Mouse (Mus musculus): ENCODE results near the gene Itga7. TPM values are rescaled to one million over a fixed set of nuclear protein-coding genes. Genes with fewer than 3 reads are reported as not detected.
A peak's percentile ranks its signal among the peaks of the same experiment; 100 is the strongest.

Itga7 gene
- polyA plus RNA-seq, 1 experiment from 2014 or later, result 4.8 TPM

DNA sequence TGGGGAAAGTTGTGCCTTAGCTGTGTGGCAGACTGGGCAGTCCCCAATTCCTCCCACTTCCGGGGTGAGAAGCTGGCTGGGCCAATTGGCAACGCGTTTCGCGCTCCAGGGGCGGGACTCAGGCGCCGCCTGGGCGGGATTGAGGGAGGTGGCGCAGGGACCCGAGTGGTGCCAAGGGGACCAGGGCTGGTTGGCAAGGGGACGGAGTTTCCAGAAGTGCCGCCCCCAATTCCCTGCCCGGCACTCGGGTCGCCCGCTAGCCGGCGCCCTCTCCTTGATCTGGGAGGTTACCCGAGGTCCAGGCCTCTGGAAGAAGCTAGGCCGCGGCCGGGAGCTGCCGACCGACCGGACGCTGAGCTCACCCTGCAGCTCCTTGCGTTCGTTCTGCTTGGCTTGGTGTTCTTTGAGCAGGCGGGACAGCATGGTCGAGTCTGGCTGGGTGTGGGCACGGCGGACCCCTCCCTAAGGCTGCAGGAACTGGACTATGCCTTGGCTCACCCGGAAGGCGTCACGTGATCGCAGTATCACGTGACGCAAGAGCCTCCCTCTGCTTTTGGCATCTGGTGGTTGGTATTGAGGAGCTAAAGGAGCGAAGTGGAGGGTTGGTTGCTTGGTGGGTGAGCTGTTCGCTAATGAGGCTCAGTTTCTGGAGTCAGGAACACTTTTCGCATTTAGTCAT lies 10.5 kb upstream of the Itga7 start:
- peak; percentile 91 for ATAC-seq (ENCODE audit: low FRiP score, low read depth)
- peak overlapping the region; percentile 79 for H3K4me2 ChIP-seq (replicated peaks)
- H3K4me3 ChIP-seq, result peak overlapping the region; percentile 90
- H3K27ac ChIP-seq, result peak overlapping the region; percentile 88
- H3K9ac ChIP-seq, result peak overlapping the region; percentile 78
- H3K4me1 ChIP-seq, result peaks cover 39% of the 10 kb centered on the region
- H3K9me3 ChIP-seq, result no peaks in the 10 kb centered on the region
- peaks cover 7% of the 10 kb centered on the region for H3K27me3 ChIP-seq
- WGBS, result under 1% methylated on average over 42 of the region's 42 CpGs
- peaks cover 11% of the 10 kb centered on the region for H3K36me3 ChIP-seq

DNA sequence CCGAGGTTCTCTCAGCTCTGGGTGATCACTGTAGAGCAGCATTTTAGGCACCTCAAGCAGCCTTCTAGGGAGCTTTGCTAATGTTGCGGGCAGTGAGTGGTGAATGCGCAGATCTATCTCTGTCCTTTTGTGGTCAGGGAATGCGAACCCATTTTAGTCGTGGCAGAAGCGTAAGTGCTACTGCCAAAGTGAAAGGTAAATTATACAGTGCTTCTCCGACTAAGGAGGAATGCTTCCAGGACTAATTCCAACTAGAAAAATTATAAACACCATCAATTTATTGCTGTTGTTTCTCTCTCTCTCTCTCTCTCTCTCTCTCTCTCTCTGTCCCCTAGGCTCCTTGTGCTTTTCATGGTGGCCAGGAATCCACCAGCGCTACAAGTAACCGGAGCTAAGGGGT lies 9.7 kb upstream of the Itga7 start, which contains the start of gene Bloc1s1:
Bloc1s1 (minus strand) TSS at position 101 of the 400 bp plus-strand sequence.
- H3K9me3 ChIP-seq, result no peaks in the 10 kb centered on the region
- peaks cover 14% of the 10 kb centered on the region for H3K27me3 ChIP-seq
- H3K4me3 ChIP-seq, result peak within 1 kb of the TSS; percentile 90
- peaks cover 37% of the 10 kb centered on the region for H3K4me1 ChIP-seq
- no peak for ATAC-seq (ENCODE audit: low FRiP score, low read depth)
- H3K9ac ChIP-seq, result peak within 1 kb of the TSS; percentile 78
- 67% methylated on average over 9 of the region's 9 CpGs for WGBS
- H3K4me2 ChIP-seq (replicated peaks), result peak within 1 kb of the TSS; percentile 79
- peaks cover 7% of the 10 kb centered on the region; the same call in 1 of the 2 replicates for H3K36me3 ChIP-seq
- peak within 1 kb of the TSS; percentile 88 for H3K27ac ChIP-seq

DNA sequence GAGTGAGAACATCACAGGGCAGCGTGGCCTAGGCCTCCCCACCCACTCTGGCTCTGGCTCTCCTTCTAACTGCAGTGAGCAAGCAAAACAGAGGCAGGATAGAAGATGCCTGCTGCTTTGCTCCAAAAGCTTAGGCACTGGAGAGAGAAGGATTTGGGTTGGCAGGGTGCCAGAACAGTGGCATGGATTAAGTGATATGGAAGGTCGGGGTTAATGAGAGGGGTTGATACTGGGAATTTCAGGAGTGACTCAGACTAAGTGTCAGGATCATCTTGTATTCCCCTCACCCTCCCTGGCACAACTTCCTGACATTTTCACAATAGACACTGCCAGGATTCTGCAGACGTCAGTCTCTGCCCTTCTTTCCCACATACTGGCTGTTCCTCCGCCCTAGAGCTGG lies 5.3 kb upstream of the Itga7 start:
- no peak for ATAC-seq (ENCODE audit: low FRiP score, low read depth)

DNA sequence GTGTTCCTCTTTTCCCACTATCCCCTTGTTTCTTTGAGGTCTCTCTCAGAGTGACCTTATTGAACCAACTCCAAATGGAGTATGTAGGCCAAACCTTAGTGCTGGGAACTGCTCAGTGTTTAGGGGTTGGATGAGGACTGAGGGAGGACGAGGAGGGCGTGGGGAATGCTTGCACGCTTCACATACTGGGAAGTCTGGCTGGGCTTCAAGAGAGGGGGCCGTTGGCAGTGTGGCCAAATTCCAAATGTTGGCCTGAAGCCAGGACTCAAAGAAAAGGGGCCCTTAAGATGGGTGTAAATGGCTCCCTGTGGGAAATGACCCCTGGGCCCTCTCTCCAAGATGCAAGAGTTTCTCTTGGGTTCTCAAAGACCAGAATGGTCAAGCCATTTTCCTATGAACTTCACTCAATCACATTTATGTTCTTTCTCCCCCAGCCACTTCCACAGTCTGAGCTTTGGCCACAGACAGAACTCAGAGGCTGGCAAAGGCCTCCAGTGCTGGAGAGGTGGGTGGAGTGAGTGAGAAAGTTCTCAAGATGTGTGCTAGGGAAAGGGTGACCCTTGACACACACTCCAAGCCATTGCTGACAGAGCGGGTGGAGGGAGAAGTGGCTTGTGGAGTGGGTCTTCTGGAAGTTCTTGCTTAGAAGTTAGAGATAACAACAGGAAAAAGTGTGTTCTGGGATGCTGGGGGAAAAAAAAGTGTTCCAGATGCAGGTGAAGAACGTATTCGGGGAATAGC lies 3.8 kb upstream of the Itga7 start:
- Histone ChIP-seq H3K9me3 (no peaks in the 10 kb centered on the region), H3K4me1 (peaks cover 16% of the 10 kb centered on the region), H3K36me3 (no peaks in the 10 kb centered on the region), H3K4me3 (no peak overlapping the region), H3K9ac (no peak overlapping the region), H3K27me3 (peaks cover 70% of the 10 kb centered on the region), H3K4me2 (replicated peaks) (no peak overlapping the region), H3K27ac (no peak overlapping the region)
- ATAC-seq (ENCODE audit: low FRiP score, low read depth), result no peak
- WGBS, result 68% methylated on average over 7 of the region's 7 CpGs

More for the DNA sequence above, 5.3 kb upstream of the Itga7 start:
- no peak overlapping the region for H3K4me2 ChIP-seq (replicated peaks)
- H3K9me3 ChIP-seq, result no peaks in the 10 kb centered on the region
- no peak overlapping the region for H3K9ac ChIP-seq
- H3K27ac ChIP-seq, result no peak overlapping the region
- peaks cover 10% of the 10 kb centered on the region for H3K4me1 ChIP-seq
- 36% methylated on average over 4 of the region's 4 CpGs for WGBS
- no peak overlapping the region for H3K4me3 ChIP-seq
- no peaks in the 10 kb centered on the region for H3K36me3 ChIP-seq
- peaks cover 55% of the 10 kb centered on the region for H3K27me3 ChIP-seq

DNA sequence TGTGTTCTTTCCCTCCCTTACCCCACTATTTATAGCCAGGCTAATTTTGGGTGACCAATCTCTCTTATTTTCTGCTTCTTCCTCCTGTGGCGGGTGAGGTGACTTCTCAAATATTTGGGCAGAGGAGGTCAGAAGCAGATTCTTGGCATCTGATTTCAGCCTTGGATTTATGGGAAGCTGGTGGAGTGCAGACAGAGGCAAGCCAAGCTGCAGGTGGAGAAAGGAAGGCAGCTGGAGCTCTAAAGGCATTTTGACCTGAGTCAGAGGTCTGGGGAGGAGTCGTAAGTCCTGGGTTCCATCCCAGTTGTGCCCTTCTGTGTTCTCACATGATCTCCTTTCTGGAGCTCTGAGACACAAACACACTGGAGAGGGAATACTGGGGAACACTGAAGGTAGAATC lies 2.2 kb upstream of the Itga7 start:
- no peak overlapping the region for H3K4me3 ChIP-seq
- ATAC-seq (ENCODE audit: low FRiP score, low read depth), result no peak
- H3K27ac ChIP-seq, result no peak overlapping the region
- H3K9me3 ChIP-seq, result no peaks in the 10 kb centered on the region
- no peak overlapping the region for H3K9ac ChIP-seq
- H3K4me2 ChIP-seq (replicated peaks), result no peak overlapping the region
- H3K4me1 ChIP-seq, result peaks cover 16% of the 10 kb centered on the region
- 61% methylated on average over 2 of the region's 2 CpGs for WGBS
- peaks cover 86% of the 10 kb centered on the region for H3K27me3 ChIP-seq
- no peaks in the 10 kb centered on the region for H3K36me3 ChIP-seq

DNA sequence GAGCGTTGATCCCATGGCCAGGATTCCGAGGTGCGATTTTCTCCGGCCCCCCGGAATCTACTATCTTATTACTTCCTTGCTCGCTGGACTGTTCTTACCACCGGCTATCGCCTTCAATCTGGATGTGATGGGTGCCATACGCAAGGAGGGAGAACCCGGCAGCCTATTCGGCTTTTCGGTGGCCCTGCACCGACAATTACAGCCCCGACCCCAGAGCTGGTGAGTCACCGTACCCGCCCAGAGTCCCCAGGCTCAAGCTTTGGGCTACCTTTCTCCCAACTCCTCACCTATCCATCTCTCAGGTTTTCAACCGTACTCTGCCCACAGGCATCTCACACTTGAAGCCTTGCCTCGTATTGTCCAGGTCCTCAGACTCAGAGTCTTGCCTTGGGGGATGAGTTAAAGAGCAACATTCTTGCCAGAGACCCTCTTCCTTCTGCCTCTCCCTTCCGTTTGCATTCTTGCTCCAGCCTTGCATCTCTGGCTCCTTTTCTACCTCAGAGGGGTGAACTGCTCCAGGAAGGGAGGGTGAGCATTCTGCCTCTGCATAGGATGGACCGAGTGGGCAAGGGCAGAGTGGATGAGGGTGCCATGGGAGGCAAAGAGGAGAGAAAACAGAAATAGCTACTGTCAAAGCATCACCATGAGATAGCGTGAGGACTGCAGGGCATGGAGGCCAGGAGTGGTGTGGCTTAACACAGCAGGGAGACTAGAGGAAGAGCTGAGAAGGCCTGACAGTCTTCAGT lies 531 bp downstream of the Itga7 start:
- Histone ChIP-seq H3K4me3 (peak overlapping the region; percentile 43), H3K36me3 (no peaks in the 10 kb centered on the region), H3K4me2 (replicated peaks) (peak overlapping the region; percentile 73), H3K4me1 (peaks cover 16% of the 10 kb centered on the region), H3K27ac (no peak overlapping the region), H3K9ac (peak overlapping the region; percentile 32; the same call in 1 of the 2 replicates), H3K9me3 (no peaks in the 10 kb centered on the region), H3K27me3 (peaks cover 77% of the 10 kb centered on the region)
- WGBS, result 2% methylated on average over 21 of the region's 21 CpGs
- ATAC-seq (ENCODE audit: low FRiP score, low read depth), result no peak

DNA sequence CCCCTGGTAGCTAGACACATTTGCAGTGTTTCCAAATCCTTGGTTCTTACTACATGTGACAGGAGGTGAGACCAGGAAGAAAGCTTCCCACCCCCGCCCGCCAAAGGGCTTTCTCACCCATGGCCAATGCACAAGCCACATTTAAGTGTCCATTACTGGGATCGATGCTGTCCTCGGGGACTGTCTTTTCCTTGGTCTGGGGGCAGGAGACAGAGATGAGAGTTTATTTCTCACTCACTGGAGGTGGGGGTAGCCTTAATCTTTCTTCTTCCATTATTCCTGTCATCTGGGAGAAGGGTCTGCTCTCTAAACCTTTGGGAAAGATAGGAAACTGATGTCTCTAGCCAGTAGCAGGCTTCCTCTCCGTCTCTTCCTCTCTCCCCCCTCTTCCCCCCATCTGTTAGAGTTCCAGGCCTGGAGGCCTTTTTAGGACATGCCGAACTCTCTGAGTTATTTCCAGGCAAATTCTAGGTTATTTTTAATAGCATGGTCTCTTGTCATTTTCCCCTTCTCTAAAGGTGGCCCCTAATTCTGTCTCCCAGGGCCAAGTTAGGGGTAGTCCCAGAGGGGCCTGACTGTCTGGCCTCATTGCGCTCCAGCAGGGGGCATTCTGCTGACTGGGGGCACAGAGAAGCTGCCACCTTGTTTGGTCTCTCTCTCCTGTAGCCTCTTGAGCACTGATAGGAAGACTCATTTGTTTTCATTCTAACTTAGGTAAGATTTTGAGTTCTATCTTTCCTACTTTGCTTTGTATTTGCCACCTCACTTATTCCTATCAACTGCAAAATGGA lies 1.6 kb downstream of the Itga7 start:
- no peaks in the 10 kb centered on the region for H3K36me3 ChIP-seq
- peaks cover 68% of the 10 kb centered on the region for H3K27me3 ChIP-seq
- no peak overlapping the region for H3K4me2 ChIP-seq (replicated peaks)
- no peaks in the 10 kb centered on the region for H3K9me3 ChIP-seq
- ATAC-seq (ENCODE audit: low FRiP score, low read depth), result no peak
- H3K4me1 ChIP-seq, result peaks cover 16% of the 10 kb centered on the region
- H3K27ac ChIP-seq, result no peak overlapping the region
- H3K9ac ChIP-seq, result no peak overlapping the region
- 67% methylated on average over 7 of the region's 7 CpGs for WGBS
- H3K4me3 ChIP-seq, result no peak overlapping the region

DNA sequence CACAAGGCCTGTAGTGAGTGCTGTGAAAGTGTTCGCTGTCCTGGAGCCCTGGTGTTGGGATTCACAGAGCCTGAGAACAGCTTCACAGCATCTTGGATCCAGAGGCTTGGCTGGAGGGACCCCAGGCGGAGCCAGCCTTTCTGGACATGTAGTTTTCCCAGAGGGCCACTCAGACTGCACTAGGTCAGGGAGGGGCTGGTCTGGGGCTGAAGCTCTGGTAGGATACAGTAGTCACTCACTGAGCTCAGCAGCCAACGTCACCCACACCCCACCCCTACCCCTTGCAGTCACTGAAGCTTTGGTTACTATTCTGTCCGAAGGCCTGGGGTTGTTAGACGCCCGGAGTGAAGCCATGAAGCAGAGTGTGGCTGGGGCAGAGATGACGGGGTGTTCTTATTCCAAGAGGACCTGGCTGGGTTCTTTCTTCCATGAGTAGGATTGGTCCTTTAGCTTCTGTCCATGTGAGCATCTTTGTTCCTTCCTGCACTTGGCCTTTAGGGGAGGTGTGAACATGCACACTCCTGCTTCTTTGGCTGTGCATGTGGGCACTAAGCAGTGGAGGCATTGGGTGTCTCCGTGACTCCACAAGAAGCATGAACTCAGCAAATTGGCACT lies 2.3 kb downstream of the Itga7 start:
- 66% methylated on average over 8 of the region's 8 CpGs for WGBS
- peaks cover 16% of the 10 kb centered on the region for H3K4me1 ChIP-seq
- no peak overlapping the region for H3K4me3 ChIP-seq
- no peak overlapping the region for H3K27ac ChIP-seq
- no peak for ATAC-seq (ENCODE audit: low FRiP score, low read depth)
- no peaks in the 10 kb centered on the region for H3K9me3 ChIP-seq
- H3K4me2 ChIP-seq (replicated peaks), result no peak overlapping the region
- H3K9ac ChIP-seq, result no peak overlapping the region
- no peaks in the 10 kb centered on the region for H3K36me3 ChIP-seq
- peaks cover 62% of the 10 kb centered on the region for H3K27me3 ChIP-seq

DNA sequence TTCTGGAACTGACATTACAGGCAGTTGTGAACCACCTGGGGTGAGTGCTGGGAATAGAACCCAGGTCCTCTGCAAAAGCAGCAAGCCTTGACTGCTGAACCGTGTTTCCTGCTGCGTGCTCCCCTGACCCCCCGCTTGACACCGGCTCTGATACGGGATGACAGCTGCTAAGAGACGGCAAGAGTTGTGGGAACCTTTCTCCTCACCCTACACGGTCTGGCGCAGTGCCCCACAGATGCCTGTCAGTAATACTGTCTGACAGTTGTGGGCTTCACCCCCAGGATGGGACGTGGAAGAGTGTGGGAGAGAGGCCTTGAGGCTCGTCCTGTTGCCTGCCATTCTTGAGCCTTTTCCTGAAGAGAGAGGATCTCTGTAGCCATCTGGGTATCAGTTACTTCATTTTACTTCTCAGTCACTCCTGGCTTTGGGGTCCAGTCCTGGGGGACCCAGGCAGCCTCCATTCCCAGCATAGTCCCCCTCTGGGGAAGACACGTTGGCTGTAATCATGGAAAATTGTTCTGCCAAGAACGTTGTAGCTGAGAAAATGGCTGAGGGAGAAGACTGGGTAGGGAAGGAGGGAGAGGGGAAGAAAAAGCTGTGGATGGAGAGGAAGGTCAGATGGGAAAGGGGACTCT lies 4.3 kb downstream of the Itga7 start:
- H3K4me1 ChIP-seq, result peaks cover 16% of the 10 kb centered on the region
- no peaks in the 10 kb centered on the region for H3K36me3 ChIP-seq
- H3K9me3 ChIP-seq, result no peaks in the 10 kb centered on the region
- H3K27me3 ChIP-seq, result peaks cover 42% of the 10 kb centered on the region
- H3K4me2 ChIP-seq (replicated peaks), result no peak overlapping the region
- ATAC-seq (ENCODE audit: low FRiP score, low read depth), result 0 out of 2 replicates have a peak, but pooled peaks have one; percentile 21
- H3K9ac ChIP-seq, result no peak overlapping the region
- H3K27ac ChIP-seq, result no peak overlapping the region
- 69% methylated on average over 12 of the region's 12 CpGs for WGBS
- no peak overlapping the region for H3K4me3 ChIP-seq

DNA sequence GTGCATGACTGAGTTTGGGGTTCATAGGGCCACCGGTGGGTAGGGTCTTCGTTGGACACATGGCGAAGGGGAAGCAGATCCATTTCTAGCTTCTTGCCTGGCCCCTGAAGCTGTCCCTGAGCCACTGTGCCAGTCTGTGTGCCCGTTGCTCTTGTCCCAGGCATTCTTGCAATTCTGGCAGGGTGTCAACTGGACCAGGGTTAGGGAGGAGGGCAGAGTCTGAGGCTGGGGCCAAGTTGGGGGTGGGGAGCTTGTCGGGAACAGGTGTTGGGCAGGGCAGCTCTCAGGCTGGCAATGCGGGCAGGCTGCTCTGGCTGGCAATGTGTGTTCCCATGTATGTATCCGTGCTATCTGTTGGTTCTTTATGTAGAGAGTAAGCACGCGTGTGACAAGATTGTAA lies 4.8 kb downstream of the Itga7 start:
- no peak overlapping the region for H3K4me2 ChIP-seq (replicated peaks)
- no peak overlapping the region for H3K4me3 ChIP-seq
- no peak overlapping the region for H3K9ac ChIP-seq
- H3K4me1 ChIP-seq, result peaks cover 12% of the 10 kb centered on the region
- ATAC-seq (ENCODE audit: low FRiP score, low read depth), result no peak
- H3K36me3 ChIP-seq, result no peaks in the 10 kb centered on the region
- H3K27ac ChIP-seq, result no peak overlapping the region
- 79% methylated on average over 9 of the region's 9 CpGs for WGBS
- no peaks in the 10 kb centered on the region for H3K9me3 ChIP-seq
- peaks cover 36% of the 10 kb centered on the region for H3K27me3 ChIP-seq

DNA sequence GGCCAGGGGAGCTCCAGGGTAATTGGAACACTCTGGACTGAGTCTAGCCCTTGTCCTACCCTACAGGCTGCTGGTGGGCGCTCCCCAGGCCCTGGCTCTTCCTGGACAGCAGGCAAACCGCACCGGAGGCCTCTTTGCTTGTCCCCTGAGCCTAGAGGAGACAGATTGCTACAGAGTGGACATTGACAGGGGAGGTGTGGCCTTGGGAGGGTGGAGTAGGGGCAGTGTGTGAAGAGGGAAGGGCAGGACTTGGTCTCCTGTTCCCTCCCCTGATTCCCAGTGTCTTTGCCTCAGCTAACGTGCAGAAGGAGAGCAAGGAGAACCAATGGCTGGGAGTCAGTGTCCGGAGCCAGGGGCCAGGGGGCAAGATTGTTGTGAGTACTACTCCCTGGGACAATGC lies 5.4 kb downstream of the Itga7 start:
- WGBS, result 54% methylated on average over 5 of the region's 5 CpGs
- Histone ChIP-seq H3K27me3 (peaks cover 31% of the 10 kb centered on the region), H3K9me3 (no peaks in the 10 kb centered on the region), H3K4me3 (no peak overlapping the region), H3K9ac (no peak overlapping the region), H3K27ac (no peak overlapping the region), H3K4me1 (peaks cover 7% of the 10 kb centered on the region), H3K36me3 (no peaks in the 10 kb centered on the region), H3K4me2 (replicated peaks) (no peak overlapping the region)
- ATAC-seq (ENCODE audit: low FRiP score, low read depth), result no peak
